Mouse (Mus musculus): ENCODE data around the gene Tpd52l1.

GRCm38 (mm10) chr10:31331225-31331775 is 114.5 kb downstream of the Tpd52l1 start:
- no peak for TF ChIP-seq TCF3 (IDR thresholded peaks at IDR 0.05; ENCODE audit: insufficient read length, low read depth)
- TF ChIP-seq POLR2A (IDR thresholded peaks at IDR 0.05; ENCODE audit: insufficient read length, low read depth), result no peak
- TF ChIP-seq MYOG (IDR thresholded peaks at IDR 0.05; ENCODE audit: control insufficient read depth in 1 of 3, insufficient read depth in 1 of 3, insufficient read length in 2 of 3, low read depth in 2 of 3), result no peak
- no peak for TF ChIP-seq CEBPB (IDR thresholded peaks at IDR 0.05; ENCODE audit: insufficient read depth, poor library complexity, severe bottlenecking)
- TF ChIP-seq E2F4 (IDR thresholded peaks at IDR 0.05; ENCODE audit: insufficient read depth), result no peak
- TF ChIP-seq MAX (IDR thresholded peaks at IDR 0.05; ENCODE audit: low read depth), result no peak
- peak; percentile 25 for TF ChIP-seq USF1 (IDR thresholded peaks at IDR 0.05; ENCODE audit: low read depth)
- TF ChIP-seq REST (IDR thresholded peaks at IDR 0.05; ENCODE audit: insufficient read depth, insufficient read length), result no peak

Measured in myocyte (in vitro differentiated cells).